Mouse (Mus musculus): Measurements from ENCODE around the gene Hp. TPM values are rescaled to one million over a fixed set of nuclear protein-coding genes. Genes with fewer than 3 reads are reported as not detected.

Gene Hp
- polyA plus RNA-seq, 1 experiment: 732 TPM

DNA sequence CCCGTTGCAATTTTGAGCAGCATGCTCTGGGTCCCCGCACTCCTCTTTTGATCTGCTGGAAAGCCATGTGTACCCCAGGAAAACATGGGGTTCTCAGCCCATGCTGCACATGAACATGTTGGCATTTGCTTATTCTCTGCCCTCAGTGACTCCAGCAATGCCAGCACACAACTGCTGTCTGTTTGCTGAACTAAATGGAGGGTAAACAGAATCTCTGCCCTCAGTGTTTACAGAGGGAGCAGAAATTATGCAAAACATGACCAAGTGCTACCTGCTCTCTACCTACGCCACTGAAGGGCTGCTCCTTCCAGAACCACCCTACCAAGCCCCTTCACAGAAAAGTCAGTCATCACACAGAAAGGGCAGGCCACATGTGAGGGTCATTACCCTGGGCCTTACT, 5.9 kb upstream of the Hp start:
- WGBS: 74% methylated on average over 3 of the region's 3 CpGs
- peaks cover 5% of the 10 kb centered on the region for H3K4me1 ChIP-seq (ENCODE audit: control insufficient read depth, insufficient read depth, low read length)
- no peak overlapping the region for H3K27ac ChIP-seq (ENCODE audit: control insufficient read depth, insufficient read depth, low read depth, low read length, poor library complexity)
- no peak for TF ChIP-seq CTCF (IDR thresholded peaks at IDR 0.05; ENCODE audit: control insufficient read depth, insufficient read depth, low read length)
- no peak for TF ChIP-seq POLR2A (IDR thresholded peaks at IDR 0.05; ENCODE audit: borderline replicate concordance, control insufficient read depth, low read depth, low read length)
- no peak overlapping the region for H3K4me3 ChIP-seq (replicated peaks; ENCODE audit: control insufficient read depth, low read depth, low read length)

DNA sequence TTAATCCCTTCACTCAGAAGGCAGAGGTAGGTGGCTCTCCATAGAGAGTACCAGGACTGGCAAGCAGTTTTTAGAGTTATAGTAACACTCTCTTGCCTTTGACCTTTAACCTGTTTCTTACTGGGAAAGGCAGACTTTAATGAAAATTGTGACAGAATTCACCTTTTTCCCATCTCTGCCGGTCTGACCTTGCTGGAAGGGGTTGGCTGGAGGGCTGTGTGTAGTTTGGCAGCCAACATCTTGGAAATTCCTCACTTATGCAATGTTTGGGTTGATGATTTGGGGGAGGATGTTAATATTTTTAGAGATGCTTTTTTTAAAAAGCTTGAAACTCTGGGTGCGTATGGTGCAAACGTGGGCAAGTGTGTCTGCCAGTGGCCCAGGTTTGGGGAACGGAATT, 5.3 kb upstream of the Hp start:
- peaks cover 7% of the 10 kb centered on the region for H3K4me1 ChIP-seq (ENCODE audit: control insufficient read depth, insufficient read depth, low read length)
- WGBS: 63% methylated on average over 4 of the region's 4 CpGs
- TF ChIP-seq POLR2A (IDR thresholded peaks at IDR 0.05; ENCODE audit: borderline replicate concordance, control insufficient read depth, low read depth, low read length) (no peak), CTCF (IDR thresholded peaks at IDR 0.05; ENCODE audit: control insufficient read depth, insufficient read depth, low read length) (no peak)
- H3K27ac ChIP-seq (ENCODE audit: control insufficient read depth, insufficient read depth, low read depth, low read length, poor library complexity): no peak overlapping the region
- H3K4me3 ChIP-seq (replicated peaks; ENCODE audit: control insufficient read depth, low read depth, low read length): no peak overlapping the region

DNA sequence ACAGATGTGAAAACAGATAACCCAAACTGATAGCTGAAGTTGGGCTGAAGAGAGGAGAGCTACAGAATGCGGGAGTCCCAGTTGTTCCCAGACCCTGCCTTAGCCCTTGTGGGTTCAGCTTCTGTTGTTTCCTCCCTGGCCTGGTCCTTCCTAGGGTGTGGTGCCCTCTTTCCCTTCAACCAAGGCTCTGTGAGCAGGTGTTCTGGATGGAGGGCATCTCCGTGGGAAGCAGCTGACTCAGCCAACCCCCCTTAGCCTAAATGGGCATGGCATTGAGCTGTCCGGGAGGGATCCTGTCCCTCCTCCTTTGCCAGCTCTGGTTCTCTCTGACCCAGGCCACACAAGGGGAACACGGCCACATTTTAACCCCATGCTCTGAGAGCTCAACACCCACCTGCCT, 2.7 kb downstream of the Hp start:
- TF ChIP-seq POLR2A (IDR thresholded peaks at IDR 0.05; ENCODE audit: borderline replicate concordance, control insufficient read depth, low read depth, low read length) (no peak), CTCF (IDR thresholded peaks at IDR 0.05; ENCODE audit: control insufficient read depth, insufficient read depth, low read length) (no peak)
- Histone ChIP-seq H3K27ac (ENCODE audit: control insufficient read depth, insufficient read depth, low read depth, low read length, poor library complexity) (peak overlapping the region; percentile 74), H3K4me3 (replicated peaks; ENCODE audit: control insufficient read depth, low read depth, low read length) (peak overlapping the region; percentile 67), H3K4me1 (ENCODE audit: control insufficient read depth, insufficient read depth, low read length) (peaks cover 2% of the 10 kb centered on the region; the same call in 1 of the 2 replicates)
- 58% methylated on average over 4 of the region's 4 CpGs for WGBS

DNA sequence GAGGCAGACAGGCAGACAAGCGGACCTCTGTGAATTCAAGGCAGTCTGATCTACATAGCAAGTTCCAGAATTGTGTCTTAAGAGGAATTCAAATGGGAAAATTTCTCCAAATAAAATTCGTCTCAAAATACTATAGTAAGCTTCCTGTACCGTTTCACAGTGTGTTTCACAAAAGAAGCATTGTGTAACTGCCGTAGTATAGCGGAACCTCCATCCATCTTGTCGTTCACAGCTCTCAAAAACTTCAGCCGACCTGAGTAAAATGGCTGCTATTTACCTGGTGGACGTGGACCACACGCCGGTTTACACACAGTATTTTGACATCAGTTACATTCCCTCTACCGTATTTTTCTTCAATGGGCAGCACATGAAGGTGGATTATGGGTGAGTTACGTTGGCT, 7.8 kb downstream of the Hp start:
- Histone ChIP-seq H3K4me1 (ENCODE audit: control insufficient read depth, insufficient read depth, low read length) (peaks cover 2% of the 10 kb centered on the region; the same call in 1 of the 2 replicates), H3K4me3 (replicated peaks; ENCODE audit: control insufficient read depth, low read depth, low read length) (no peak overlapping the region), H3K27ac (ENCODE audit: control insufficient read depth, insufficient read depth, low read depth, low read length, poor library complexity) (peak overlapping the region; percentile 59)
- TF ChIP-seq POLR2A (IDR thresholded peaks at IDR 0.05; ENCODE audit: borderline replicate concordance, control insufficient read depth, low read depth, low read length) (no peak), CTCF (IDR thresholded peaks at IDR 0.05; ENCODE audit: control insufficient read depth, insufficient read depth, low read length) (no peak)
- WGBS: 57% methylated on average over 12 of the region's 12 CpGs

DNA sequence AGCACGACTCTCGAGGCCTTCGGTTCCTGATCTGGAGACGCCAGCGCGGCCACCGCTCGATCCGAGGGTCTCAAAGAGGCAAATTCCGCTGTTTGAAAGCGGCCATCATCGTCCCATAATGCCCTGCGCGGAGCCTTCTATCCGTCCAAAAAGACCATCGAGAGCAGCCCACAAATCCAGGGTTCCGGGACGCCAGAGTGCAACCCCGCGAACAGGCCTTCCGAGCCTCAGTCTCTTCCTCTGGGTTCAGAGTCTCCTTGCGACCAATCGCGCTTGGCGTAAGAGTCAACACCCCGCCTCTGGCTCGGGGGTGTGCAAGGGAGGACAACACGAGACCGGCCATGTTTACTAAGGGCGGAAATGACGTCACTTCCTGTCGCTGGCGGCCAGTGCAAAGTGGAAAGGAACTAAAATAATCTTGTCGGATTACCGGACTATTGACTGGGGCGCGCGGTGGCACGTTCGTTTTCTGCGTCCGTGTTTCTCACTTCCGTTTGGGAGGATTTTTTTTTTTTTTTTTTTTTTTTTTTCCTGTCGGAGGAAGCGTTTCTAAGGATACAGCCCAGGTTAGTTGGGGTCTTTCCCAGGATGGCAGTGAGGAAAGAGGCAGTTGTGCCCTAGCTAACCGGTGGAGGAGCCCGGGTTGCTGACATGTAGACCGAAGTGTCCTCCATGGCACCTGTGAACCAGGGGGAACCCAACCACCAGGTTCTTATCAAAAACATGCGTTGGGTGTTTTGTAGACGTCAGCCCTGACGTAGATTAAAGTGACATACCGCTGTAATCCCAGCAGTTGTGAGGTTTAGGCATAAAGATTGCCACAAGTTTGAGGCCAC, 13.3 kb downstream of the Hp start, which contains the start of the genes Dhx38 and Txnl4b:
Dhx38 (minus strand) TSS at position 364 of the 836 bp plus-strand sequence.
Txnl4b (plus strand) TSS at position 395 of the 836 bp plus-strand sequence.
- TF ChIP-seq POLR2A (IDR thresholded peaks at IDR 0.05; ENCODE audit: borderline replicate concordance, control insufficient read depth, low read depth, low read length) (peak; percentile 45; the same call in 1 of the 2 replicates), CTCF (IDR thresholded peaks at IDR 0.05; ENCODE audit: control insufficient read depth, insufficient read depth, low read length) (no peak)
- peaks cover 2% of the 10 kb centered on the region; the same call in 1 of the 2 replicates for H3K4me1 ChIP-seq (ENCODE audit: control insufficient read depth, insufficient read depth, low read length)
- H3K27ac ChIP-seq (ENCODE audit: control insufficient read depth, insufficient read depth, low read depth, low read length, poor library complexity): peak within 1 kb of the TSS; percentile 96
- under 1% methylated on average over 52 of the region's 52 CpGs for WGBS
- peak within 1 kb of the TSS; percentile 90 for H3K4me3 ChIP-seq (replicated peaks; ENCODE audit: control insufficient read depth, low read depth, low read length)

DNA sequence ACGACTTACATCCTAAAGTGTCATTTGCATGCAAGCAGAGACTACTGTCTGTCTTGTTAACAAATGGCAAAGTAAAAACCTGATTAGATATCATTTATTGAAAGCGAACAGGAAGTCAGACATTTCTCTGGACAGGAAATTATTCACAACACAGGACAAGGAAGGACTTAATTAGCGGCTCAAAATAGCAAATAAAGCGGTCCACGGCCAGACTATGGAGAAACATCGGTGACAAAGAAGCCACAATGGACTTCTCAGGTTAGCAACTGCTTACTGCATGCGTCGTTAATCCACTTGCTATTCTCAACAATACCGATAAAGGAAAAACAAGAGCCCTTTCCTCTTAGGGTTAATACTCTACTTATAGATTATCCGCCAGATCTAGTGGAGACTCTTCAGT, 14.2 kb downstream of the Hp start:
- TF ChIP-seq CTCF (IDR thresholded peaks at IDR 0.05; ENCODE audit: control insufficient read depth, insufficient read depth, low read length) (no peak), POLR2A (IDR thresholded peaks at IDR 0.05; ENCODE audit: borderline replicate concordance, control insufficient read depth, low read depth, low read length) (no peak)
- Histone ChIP-seq H3K4me1 (ENCODE audit: control insufficient read depth, insufficient read depth, low read length) (peaks cover 2% of the 10 kb centered on the region; the same call in 1 of the 2 replicates), H3K4me3 (replicated peaks; ENCODE audit: control insufficient read depth, low read depth, low read length) (peak overlapping the region; percentile 90), H3K27ac (ENCODE audit: control insufficient read depth, insufficient read depth, low read depth, low read length, poor library complexity) (peak overlapping the region; percentile 96)
- 2% methylated on average over 10 of the region's 10 CpGs for WGBS

DNA sequence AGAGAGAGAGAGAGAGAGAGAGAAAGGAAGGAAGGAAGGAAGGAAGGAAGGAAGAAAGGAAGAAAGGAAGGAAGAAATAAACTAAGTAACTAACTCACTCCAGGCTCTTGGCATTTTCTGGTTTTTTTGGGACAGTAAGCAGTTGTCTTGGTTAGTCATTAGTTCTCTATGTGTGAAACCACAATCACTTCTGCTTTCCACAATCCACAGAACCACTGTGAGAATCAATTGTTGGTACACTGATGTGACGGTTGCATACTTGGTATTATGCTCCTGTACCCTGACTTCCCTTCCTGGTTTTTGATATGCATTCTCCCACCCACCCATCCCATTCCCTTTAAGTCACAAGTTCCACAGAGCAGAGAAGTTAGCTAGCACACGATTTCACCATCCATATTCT, 15.1 kb downstream of the Hp start:
- H3K4me3 ChIP-seq (replicated peaks; ENCODE audit: control insufficient read depth, low read depth, low read length): no peak overlapping the region
- no peak overlapping the region for H3K27ac ChIP-seq (ENCODE audit: control insufficient read depth, insufficient read depth, low read depth, low read length, poor library complexity)
- no peak for TF ChIP-seq CTCF (IDR thresholded peaks at IDR 0.05; ENCODE audit: control insufficient read depth, insufficient read depth, low read length)
- no peak for TF ChIP-seq POLR2A (IDR thresholded peaks at IDR 0.05; ENCODE audit: borderline replicate concordance, control insufficient read depth, low read depth, low read length)
- peaks cover 2% of the 10 kb centered on the region; the same call in 1 of the 2 replicates for H3K4me1 ChIP-seq (ENCODE audit: control insufficient read depth, insufficient read depth, low read length)
- 13% methylated on average over 2 of the region's 2 CpGs for WGBS

DNA sequence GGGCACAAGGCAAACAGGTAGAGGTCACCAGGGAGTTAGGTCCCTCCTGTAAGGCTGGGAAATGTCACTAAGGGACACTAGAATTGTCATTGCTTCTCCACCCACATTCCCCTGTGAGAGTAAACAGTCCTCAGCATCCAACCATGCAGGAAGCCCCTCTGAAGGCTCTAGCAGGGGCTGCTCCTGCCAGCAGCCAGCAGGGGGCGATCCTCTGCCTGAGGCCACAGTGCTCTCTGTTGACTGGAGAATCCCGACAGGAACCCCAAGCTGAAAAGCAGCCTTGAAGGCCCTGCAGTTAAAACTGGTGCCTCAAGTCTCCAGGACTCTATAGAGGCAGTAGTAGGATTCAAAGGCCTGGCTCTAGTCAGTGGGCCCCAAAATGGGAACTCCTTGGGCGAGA, 27.3 kb downstream of the Hp start:
- TF ChIP-seq POLR2A (IDR thresholded peaks at IDR 0.05; ENCODE audit: borderline replicate concordance, control insufficient read depth, low read depth, low read length) (no peak), CTCF (IDR thresholded peaks at IDR 0.05; ENCODE audit: control insufficient read depth, insufficient read depth, low read length) (peak; percentile 64)
- 55% methylated on average over 3 of the region's 3 CpGs for WGBS
- Histone ChIP-seq H3K27ac (ENCODE audit: control insufficient read depth, insufficient read depth, low read depth, low read length, poor library complexity) (no peak overlapping the region), H3K4me1 (ENCODE audit: control insufficient read depth, insufficient read depth, low read length) (no peaks in the 10 kb centered on the region), H3K4me3 (replicated peaks; ENCODE audit: control insufficient read depth, low read depth, low read length) (no peak overlapping the region)

Measured in bone marrow, adult 2 months (tissue).